Mouse (Mus musculus) cortical plate, adult 2 months (tissue): Measurements from ENCODE around the gene Txnrd1.

Source experiments
- CTCF ChIP-seq: fragments of 200-500 bp; IDR thresholded peaks from 2 replicates; pipeline ENCODE4 v1.5.1; 2011; ENCODE audit warnings: mild to moderate bottlenecking, control low read depth, low read length; ENCODE audit not compliant: insufficient read depth; ENCODE audit errors: extremely low read depth
- POLR2A ChIP-seq: fragments of 200-500 bp; IDR thresholded peaks from 2 replicates; pipeline ENCODE4 v1.6.1; 2011; ENCODE audit warnings: mild to moderate bottlenecking, low read length, control low read depth; ENCODE audit not compliant: insufficient read depth; ENCODE audit errors: extremely low read depth

GRCm38 (mm10) chr10:82851751-82852150 lies 18.0 kb downstream of the Txnrd1 start:
- TF ChIP-seq CTCF, result no peak
- no peak for TF ChIP-seq POLR2A
